Mouse (Mus musculus) NIH3T3 (cell line): ENCODE measurements at regions not wholly inside any gene's neighbourhood (a gene's known extent, or its start where the extent isn't known, plus 50 kb on each side); places are given as distances from the start of the nearest gene placed in this dataset.
"Not testable (repeated sequence)": the region's sequence is repeated elsewhere in the genome, so short reads cannot be mapped to it uniquely, and the experiment has no call there.

Experiments used
- DNase-seq: peaks from one replicate; pipeline ENCODE4 v3.0.0-alpha.2; 2012; ENCODE audit warnings: low read depth

DNA sequence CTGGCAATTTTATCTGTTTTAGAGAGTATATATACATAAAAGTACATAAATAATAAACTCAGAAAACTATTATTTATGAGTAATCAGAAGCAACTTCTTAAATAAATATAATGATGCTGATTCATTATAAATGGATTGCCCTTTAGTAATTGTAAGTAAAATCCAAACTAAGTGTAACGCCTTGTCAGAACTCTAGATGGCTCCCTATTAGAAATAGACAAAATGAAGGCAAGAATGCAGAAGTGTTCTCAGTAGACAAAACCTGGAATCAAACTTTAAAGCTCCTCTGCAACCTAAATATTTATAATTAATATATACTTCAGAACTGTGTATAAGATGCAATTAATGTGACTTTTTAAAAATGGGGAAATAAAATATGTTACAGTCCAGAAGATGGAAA, 73.4 kb upstream of the Lipo1 start:
- DNase-seq = peak; percentile 5

DNA sequence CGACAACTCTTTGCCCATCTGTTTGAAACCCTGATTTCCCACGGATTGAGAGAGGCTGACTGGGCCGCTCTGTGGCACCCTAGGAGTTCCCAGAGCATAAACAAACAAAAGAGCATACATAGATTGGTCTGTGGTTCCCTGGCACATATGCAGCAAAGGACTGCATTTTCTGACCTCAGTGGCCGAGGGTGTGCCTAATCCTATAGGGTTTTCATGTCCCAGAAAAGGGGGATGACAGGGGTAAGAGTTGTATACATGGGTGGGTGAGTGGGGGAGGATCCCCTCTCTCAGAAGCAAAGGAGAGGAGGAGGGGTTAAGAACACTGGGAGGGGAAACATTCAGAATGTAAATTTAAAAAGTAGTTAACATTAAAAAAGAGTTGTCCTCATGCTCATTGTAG, 63.8 kb upstream of the Lipo1 start:
- DNase-seq = no peak

DNA sequence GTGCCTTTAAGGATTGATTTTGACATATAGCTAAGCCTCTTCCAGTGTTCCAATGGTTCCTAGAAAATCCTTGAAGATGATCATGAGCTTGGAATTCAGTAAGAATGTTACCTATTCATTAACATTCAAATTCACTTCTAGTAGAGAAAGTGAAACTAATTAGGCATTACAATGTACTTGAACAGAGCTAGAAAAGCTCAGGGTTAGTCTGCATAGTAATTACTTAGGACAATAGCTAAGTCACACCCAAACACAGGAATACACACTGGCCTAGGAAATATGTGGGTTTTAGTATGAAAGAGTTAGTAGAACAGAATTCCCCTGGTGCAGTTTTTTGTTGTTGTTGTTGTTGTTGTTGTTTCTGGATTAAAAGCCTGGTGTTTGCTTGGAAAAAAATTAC, 63.4 kb upstream of the Lipo1 start:
- no peak for DNase-seq

DNA sequence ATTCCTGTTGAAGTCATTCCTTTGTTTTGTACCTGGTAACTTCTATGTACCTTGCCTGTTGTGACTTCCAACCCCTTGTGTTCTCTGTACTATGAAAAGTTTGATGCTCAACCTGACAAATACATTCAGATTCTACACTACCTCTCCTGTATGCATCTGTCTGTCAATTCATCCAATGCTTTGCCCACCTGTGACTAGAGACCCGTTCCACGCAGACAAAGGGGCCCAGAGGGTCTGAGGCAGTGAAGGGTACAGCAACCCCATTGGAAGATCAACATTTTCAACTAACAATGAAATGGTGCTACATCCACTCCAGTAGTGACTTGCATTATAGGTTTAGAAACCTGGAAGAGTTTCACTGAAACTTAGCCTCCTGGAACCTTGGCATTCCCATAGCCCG, 62.9 kb upstream of the Lipo1 start:
- not testable (repeated sequence) for DNase-seq

DNA sequence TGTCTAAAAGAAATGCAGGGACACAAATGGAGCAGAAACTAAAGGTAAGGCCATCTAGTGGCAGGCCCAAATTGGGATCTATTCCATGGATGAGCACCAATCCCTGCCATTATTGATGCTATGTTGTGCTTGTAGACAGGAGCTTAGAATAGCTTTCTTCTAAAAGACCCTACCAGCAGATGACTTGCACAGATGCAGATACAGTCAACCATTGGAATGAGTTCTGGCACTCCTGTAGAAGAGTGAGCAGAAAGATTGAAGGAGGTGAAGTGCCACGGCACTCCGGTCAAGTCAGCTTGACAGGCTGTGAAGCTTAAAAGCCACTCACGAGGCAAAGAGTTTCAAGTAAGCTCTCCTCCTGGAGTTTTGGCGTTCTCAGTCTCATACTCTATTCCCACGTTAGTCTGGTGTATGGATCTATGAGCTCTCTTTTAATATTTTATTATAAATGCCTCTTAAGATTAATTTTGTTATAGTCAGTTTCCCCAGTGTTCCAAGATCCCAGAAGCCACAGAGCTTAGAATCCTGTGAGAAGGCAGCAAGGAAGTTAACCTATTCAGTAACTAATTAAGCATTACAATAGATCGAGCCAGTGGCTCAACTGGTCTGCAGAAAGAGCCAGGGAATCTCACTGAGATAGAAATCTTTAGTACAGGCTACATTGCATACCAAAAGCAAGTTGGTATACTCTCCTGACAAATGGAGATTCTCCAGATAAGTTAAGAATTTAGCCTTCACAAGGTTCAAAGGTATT, 62.2 kb upstream of the Lipo1 start:
- DNase-seq = not testable (repeated sequence)
